Mouse (Mus musculus): ENCODE data around the gene Kcne2. TPM values are rescaled to one million over a fixed set of nuclear protein-coding genes. Genes with fewer than 3 reads are reported as not detected.

The Kcne2 gene
- under 1 TPM in 1 of 2 experiments, not detected in 1; 0.41 TPM for polyA plus RNA-seq (2017; shearing (Covaris generic))

DNA sequence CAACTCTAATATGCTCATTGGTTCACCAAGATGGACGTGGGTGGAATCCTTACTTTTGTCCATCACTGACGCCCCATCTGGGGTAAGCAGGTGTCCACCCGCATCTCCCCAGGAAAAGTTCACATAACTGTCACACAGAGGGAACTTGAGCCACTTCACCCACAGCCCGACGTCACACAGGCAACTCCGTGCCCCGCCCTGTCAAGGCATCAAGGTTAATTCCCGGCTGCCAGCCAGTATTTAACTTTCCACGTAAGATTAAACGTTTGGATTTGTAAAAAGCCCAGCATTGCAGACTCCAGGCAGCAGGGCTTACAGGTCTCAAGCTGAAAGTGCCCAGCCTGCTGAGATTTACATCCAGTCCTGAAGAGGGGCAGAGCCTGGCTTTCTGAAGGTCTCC, at the start of gene Kcne2:
Gene Kcne2, plus strand, starts transcription at position 289 of the 400 bp plus-strand sequence.

DNA sequence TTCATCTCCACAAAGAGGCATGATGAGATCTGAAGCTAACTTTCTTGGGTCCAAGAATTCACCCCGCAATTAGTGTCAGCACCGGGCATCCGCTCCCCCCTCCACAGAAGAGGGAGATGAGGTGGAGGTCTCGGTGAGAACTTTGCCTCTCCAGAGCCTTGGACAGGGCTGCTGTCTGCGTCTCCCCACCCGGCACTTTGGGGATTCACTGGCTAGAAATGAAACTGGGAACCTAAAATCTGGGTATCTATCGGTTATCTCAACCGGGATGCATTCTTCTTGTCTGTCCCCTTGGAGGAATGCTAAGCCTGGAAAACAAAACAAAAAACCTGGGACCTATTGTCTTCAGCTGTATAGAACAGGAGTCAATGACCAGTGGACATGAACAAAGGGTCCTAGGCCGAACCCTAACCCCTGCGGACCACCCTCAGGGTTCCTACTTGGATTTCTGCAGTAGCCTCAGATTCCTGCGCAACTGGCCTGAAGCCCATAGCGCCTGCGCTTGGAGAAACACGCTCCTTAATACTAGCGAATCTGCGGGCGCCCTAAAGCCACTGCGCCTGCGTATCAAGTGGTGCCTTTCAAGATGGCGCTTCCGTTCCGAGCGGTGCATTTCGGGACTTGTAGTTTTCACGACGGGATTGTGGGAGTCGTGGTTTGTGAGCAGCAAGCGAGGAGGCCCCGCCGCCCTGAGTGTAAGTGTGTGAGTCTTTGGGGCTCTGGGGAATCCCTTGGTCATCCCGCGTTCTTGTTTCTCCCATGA, 8.6 kb downstream of the Kcne2 start, which contains the start of gene Smim11:
Gene Smim11, plus strand, starts transcription at position 638 of the 763 bp plus-strand sequence.

DNA sequence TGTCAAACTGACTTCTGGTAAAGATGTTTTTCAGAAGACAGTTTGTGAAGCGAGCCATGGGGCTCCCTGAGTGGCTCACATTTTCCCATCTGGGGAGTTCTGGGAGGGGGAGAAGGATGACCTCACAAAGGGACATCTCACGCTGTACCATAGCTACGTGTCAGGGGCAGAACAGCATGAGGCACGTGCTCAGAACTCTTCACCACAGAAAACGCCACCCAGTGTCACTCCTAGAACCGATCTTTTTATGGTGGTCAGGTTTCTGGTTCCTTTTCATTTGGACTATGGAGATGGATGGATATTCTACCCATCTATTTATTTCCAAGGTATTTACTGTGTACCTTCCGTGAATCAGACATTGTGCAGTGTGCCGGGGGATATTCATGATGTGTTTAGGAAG, 29.2 kb downstream of the Kcne2 start, which contains the start of gene Fam243:
Gene Fam243, minus strand, starts transcription at position 101 of the 400 bp plus-strand sequence.

Other genes starting within 250 kb of the Kcne2 start
- gene Mrps6, start 234.1 kb upstream of the Kcne2 start, polyA plus RNA-seq (2017; shearing (Covaris generic)) = 100 to 1,000 TPM; 105 to 106 TPM
- gene Gm49711, start 234.1 kb upstream of the Kcne2 start, polyA plus RNA-seq (2017; shearing (Covaris generic)) = under 1 TPM in 1 of 2 experiments, not detected in 1; 0.16 TPM
- gene Slc5a3, start 234.1 kb upstream of the Kcne2 start, polyA plus RNA-seq (2017; shearing (Covaris generic)) = 1 to 10 TPM; 3.1 to 6.0 TPM
- 100 to 1,000 TPM in 1 of 2 experiments, 10 to 100 TPM in 1; 99.0 to 117 TPM for gene Smim11, start 8.9 kb downstream of the Kcne2 start, polyA plus RNA-seq (2017; shearing (Covaris generic))
- gene Fam243, start 29.1 kb downstream of the Kcne2 start, polyA plus RNA-seq (2017; shearing (Covaris generic)) = not detected
- not detected for gene Kcne1, start 67.1 kb downstream of the Kcne2 start, polyA plus RNA-seq (2017; shearing (Covaris generic))
- 10 to 100 TPM in 1 of 2 experiments, 1 to 10 TPM in 1; 8.3 to 13.5 TPM for gene Rcan1, start 178.5 kb downstream of the Kcne2 start, polyA plus RNA-seq (2017; shearing (Covaris generic))
- gene Clic6, start 193.3 kb downstream of the Kcne2 start, polyA plus RNA-seq (2017; shearing (Covaris generic)) = under 1 TPM in 1 of 2 experiments, not detected in 1; 0.06 TPM

Data from activated CD4-positive, CD25-positive, alpha-beta regulatory T cell (primary cell).